Mouse (Mus musculus) megakaryocyte, embryonic 14.5 days (primary cell): ENCODE measurements around the gene Gmppa. TPM values are rescaled to one million over a fixed set of nuclear protein-coding genes. Genes with fewer than 3 reads are reported as not detected.

ENCODE experiments used
- H3K27me3 ChIP-seq: replicated peaks from 2 replicates; pipeline ENCODE3; 2012; ENCODE audit warnings: inconsistent platforms
- H3K36me3 ChIP-seq: replicated peaks from 2 replicates; pipeline ENCODE3; 2012; ENCODE audit warnings: low read length, inconsistent platforms, mixed read lengths
- H3K4me1 ChIP-seq: 2 replicates; pipeline ENCODE4 v1.6.1; 2012; ENCODE audit warnings: inconsistent platforms
- H3K4me3 ChIP-seq: replicated peaks from 2 replicates; pipeline ENCODE3; 2012; ENCODE audit warnings: moderate library complexity, mild to moderate bottlenecking, inconsistent platforms
- H3K9me3 ChIP-seq: 2 replicates; pipeline ENCODE4 v1.6.1; 2012; ENCODE audit warnings: inconsistent platforms
- FLI1 ChIP-seq: IDR thresholded peaks from 2 replicates; pipeline ENCODE4 v1.6.1; 2012; ENCODE audit warnings: low read length, inconsistent platforms, mixed read lengths
- GATA1 ChIP-seq: IDR thresholded peaks from 3 replicates; pipeline ENCODE4 v1.6.1; 2012; ENCODE audit warnings: mixed read lengths, low read length, inconsistent platforms, borderline replicate concordance
- polyA plus RNA-seq: library from polyadenylated mRNA; stranded (reverse); fragments of >175 nt; gene quantifications from 2 replicates; pipeline ENCODE4 v1.2.3, GENCODE M21; 2012; ENCODE audit warnings: low replicate concordance; ENCODE audit not compliant: insufficient read depth

Gmppa gene
- polyA plus RNA-seq, 1 experiment, result 234 TPM

DNA sequence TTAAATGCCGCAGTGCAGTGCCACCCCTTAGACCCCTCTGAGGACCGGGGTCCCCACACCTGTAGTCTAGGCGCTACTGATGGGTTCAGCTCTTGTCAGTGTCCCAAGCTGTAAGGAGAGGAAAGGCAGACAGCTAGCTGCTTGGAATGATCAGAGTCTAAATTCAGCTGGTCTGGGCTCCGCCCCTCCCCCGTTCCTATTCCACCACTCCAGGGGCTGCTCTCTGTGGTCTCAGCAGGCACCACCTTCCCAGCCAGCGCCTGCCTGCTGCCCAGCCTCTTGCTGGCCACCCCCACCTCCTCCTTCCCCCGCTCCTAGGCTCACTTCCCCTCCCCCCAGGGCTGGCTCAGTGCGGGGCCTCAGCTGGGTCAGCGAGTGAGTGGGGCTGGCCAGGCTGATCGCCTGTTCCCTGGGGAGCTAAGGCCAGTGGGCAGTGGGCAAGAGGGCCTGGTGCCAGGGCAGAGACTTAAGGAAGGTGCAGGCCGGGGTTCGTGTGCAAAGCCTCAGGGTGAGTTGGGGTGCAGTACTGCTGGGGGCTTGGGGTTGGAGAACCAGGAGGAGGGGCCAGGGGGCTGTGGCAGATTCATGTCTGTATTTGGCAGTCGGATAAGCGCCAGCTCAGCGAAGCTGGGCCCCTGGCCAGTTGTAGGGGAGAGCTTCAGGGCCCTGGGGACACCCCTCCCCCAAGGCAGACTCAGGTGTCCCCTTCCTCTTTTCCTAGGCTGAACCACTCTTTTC, 35.8 kb upstream of the Gmppa start:
- peak overlapping the region; percentile 64 for H3K4me3 ChIP-seq

GRCm38 (mm10) chr1:75400493-75401115, 35.1 kb upstream of the Gmppa start:
- TF ChIP-seq GATA1, result no peak
- TF ChIP-seq FLI1, result no peak
- no peaks in the 10 kb centered on the region for H3K36me3 ChIP-seq
- H3K4me1 ChIP-seq, result peaks cover 12% of the 10 kb centered on the region
- peak overlapping the region; percentile 64 for H3K4me3 ChIP-seq
- H3K9me3 ChIP-seq, result no peaks in the 10 kb centered on the region
- peaks cover 82% of the 10 kb centered on the region for H3K27me3 ChIP-seq

More for the DNA sequence above, 35.8 kb upstream of the Gmppa start:
- Histone ChIP-seq H3K4me1 (peaks cover 12% of the 10 kb centered on the region), H3K36me3 (no peaks in the 10 kb centered on the region), H3K27me3 (peaks cover 81% of the 10 kb centered on the region), H3K9me3 (no peaks in the 10 kb centered on the region)
- TF ChIP-seq GATA1 (no peak), FLI1 (no peak)

DNA sequence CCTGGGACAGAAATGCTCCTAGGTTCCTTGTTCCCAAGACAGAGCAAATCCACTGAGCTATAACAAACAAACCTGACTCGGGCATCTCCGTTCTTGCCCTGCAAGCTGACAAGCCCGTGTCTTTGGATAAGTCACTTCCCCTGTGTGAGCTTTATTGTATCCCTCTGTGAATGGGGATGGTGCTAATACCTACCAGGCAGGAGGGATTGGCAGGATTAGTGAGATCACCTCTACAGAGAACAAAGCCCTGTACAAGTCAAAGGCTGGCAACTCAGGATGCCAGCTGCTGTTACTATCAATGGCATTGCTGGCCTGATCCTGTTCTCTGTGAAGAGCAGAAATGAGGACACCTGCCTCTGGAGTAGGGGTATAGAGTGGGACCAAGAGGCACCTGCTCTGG, 30.2 kb upstream of the Gmppa start:
- peaks cover 87% of the 10 kb centered on the region for H3K27me3 ChIP-seq
- no peaks in the 10 kb centered on the region for H3K36me3 ChIP-seq

GRCm38 (mm10) chr1:75406173-75406572, 29.6 kb upstream of the Gmppa start:
- Histone ChIP-seq H3K36me3 (no peaks in the 10 kb centered on the region), H3K4me3 (no peak overlapping the region), H3K9me3 (no peaks in the 10 kb centered on the region), H3K4me1 (no peaks in the 10 kb centered on the region), H3K27me3 (peaks cover 87% of the 10 kb centered on the region)
- TF ChIP-seq FLI1 (no peak), GATA1 (no peak)

More for the DNA sequence above, 30.2 kb upstream of the Gmppa start:
- H3K4me1 ChIP-seq, result no peaks in the 10 kb centered on the region; the same call in 1 of the 2 replicates
- H3K4me3 ChIP-seq, result no peak overlapping the region
- TF ChIP-seq GATA1 (no peak), FLI1 (no peak)
- H3K9me3 ChIP-seq, result no peaks in the 10 kb centered on the region

DNA sequence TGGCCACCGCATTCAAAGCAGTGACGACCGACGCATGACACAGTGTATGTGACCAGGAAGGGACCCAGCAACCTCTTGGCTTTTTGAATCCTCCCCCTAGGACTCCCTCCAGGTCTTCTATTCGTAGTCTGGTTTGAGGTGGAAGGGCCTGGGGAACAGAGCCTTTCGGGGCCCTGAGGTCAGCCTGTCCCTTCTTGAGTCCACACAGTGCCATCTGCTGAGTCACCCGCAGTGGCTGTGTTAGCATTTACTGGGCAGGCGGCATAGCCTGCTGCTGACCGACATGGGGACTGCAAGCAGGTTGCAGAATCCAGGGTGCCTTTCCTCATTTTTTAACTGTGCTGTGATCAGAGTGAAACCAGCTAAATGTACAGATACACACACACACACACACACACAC, 28.7 kb upstream of the Gmppa start:
- no peaks in the 10 kb centered on the region for H3K9me3 ChIP-seq
- H3K36me3 ChIP-seq, result no peaks in the 10 kb centered on the region
- H3K4me3 ChIP-seq, result no peak overlapping the region
- no peaks in the 10 kb centered on the region for H3K4me1 ChIP-seq
- TF ChIP-seq FLI1 (no peak), GATA1 (no peak)
- peaks cover 86% of the 10 kb centered on the region for H3K27me3 ChIP-seq

GRCm38 (mm10) chr1:75408210-75408609, 27.5 kb upstream of the Gmppa start:
- H3K36me3 ChIP-seq, result no peaks in the 10 kb centered on the region
- no peak overlapping the region for H3K4me3 ChIP-seq
- peaks cover 83% of the 10 kb centered on the region for H3K27me3 ChIP-seq
- H3K4me1 ChIP-seq, result no peaks in the 10 kb centered on the region
- TF ChIP-seq FLI1 (no peak), GATA1 (no peak)
- H3K9me3 ChIP-seq, result no peaks in the 10 kb centered on the region

DNA sequence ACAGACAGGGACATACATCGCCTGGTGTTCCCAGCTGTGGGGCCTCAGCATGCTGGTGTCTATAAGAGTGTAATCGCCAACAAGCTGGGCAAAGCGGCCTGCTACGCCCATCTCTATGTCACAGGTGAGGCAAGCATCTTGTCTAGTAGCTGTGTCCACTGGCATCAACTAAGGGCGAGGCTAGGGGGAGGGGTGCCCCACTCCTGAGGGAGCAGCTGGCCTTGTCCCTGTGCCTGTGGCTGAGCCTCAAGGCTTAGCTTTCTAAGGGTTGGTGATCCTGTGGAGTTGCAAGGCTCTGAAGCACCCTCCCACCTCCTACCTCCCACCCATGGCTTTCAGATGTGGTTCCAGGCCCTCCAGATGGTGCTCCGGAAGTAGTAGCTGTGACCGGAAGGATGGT, 25.8 kb upstream of the Gmppa start:
- peaks cover 5% of the 10 kb centered on the region; the same call in 1 of the 2 replicates for H3K4me1 ChIP-seq
- no peaks in the 10 kb centered on the region for H3K9me3 ChIP-seq
- TF ChIP-seq FLI1 (no peak), GATA1 (no peak)
- H3K27me3 ChIP-seq, result peaks cover 82% of the 10 kb centered on the region
- H3K4me3 ChIP-seq, result no peak overlapping the region
- no peaks in the 10 kb centered on the region for H3K36me3 ChIP-seq

DNA sequence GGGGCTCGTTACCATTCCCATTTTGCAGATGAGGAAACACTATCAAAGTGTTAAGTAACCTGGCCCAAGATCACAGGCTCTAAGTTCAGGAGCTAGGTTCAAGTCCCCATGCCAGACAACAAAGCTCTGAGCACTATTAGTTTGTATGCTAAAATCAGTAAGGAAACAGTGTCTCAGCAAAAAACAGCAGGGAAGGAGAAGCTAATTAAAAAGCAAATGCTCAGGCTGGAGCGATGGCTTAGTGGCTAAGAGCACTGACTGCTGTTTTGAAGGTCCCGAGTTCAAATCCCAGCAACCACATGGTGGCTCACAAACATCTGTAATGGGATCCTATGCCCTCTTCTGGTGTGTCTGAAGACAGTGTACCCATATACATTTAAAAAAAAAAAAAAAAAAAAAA, 23.5 kb upstream of the Gmppa start:
- no peak for TF ChIP-seq FLI1
- TF ChIP-seq GATA1, result no peak
- Histone ChIP-seq H3K9me3 (no peaks in the 10 kb centered on the region), H3K4me3 (no peak overlapping the region), H3K4me1 (peaks cover 5% of the 10 kb centered on the region; the same call in 1 of the 2 replicates), H3K27me3 (peaks cover 80% of the 10 kb centered on the region), H3K36me3 (no peaks in the 10 kb centered on the region)

DNA sequence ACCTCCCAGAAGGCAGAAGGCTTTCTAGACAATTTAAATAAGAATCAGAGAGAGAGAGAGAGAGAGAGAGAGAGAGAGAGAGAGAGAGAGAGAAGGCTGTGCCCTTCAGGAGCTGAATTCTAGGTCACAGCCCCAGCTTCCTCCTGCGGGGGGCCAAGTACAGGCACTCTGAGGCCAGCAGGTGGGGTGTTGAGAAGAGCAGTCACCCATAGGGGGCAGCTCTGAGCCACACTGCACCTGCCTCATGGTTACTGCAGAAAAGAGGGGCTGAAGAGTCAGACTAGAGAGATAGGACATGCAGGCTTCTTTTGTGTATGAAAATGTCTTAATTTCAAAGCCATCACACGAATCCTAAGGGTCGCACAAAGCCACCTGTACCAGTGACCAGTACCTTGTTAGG, 22.0 kb upstream of the Gmppa start:
- Histone ChIP-seq H3K4me1 (peaks cover 5% of the 10 kb centered on the region; the same call in 1 of the 2 replicates), H3K27me3 (peaks cover 83% of the 10 kb centered on the region), H3K36me3 (no peaks in the 10 kb centered on the region), H3K4me3 (no peak overlapping the region), H3K9me3 (no peaks in the 10 kb centered on the region)
- TF ChIP-seq FLI1 (no peak), GATA1 (no peak)

GRCm38 (mm10) chr1:75421794-75422193, 13.9 kb upstream of the Gmppa start:
- Histone ChIP-seq H3K9me3 (no peaks in the 10 kb centered on the region), H3K27me3 (peaks cover 85% of the 10 kb centered on the region), H3K4me1 (peaks cover 18% of the 10 kb centered on the region), H3K36me3 (no peaks in the 10 kb centered on the region), H3K4me3 (no peak overlapping the region)
- TF ChIP-seq FLI1, result no peak
- no peak for TF ChIP-seq GATA1
